Mouse (Mus musculus) embryonic facial prominence, embryonic 12.5 days (tissue): Measurements from ENCODE around the gene Tagap1. TPM values are rescaled to one million over a fixed set of nuclear protein-coding genes. Genes with fewer than 3 reads are reported as not detected.
A peak's percentile ranks its signal among the peaks of the same experiment; 100 is the strongest.
"Not testable (repeated sequence)": the region's sequence is repeated elsewhere in the genome, so short reads cannot be mapped to it uniquely, and the experiment has no call there.

Source experiments
- ATAC-seq: fragments of 200-750 bp; cut with Nextera tagmentation; 2 replicates; pipeline ENCODE4 v1.8.0; 2017; ENCODE audit not compliant: insufficient number of reproducible peaks, insufficient read depth, low FRiP score, low TSS enrichment
- H3K27ac ChIP-seq: fragments of 300-500 bp; sonication (generic); 2 replicates; pipeline ENCODE4 v1.5.1; 2016; ENCODE audit warnings: mild to moderate bottlenecking
- H3K27me3 ChIP-seq: fragments of 300-500 bp; sonication (generic); 2 replicates; pipeline ENCODE4 v1.6.1; 2016; ENCODE audit warnings: mild to moderate bottlenecking, moderate library complexity
- H3K36me3 ChIP-seq: fragments of 300-500 bp; sonication (generic); 2 replicates; pipeline ENCODE4 v1.6.1; 2016; ENCODE audit warnings: mild to moderate bottlenecking
- H3K4me1 ChIP-seq: fragments of 300-500 bp; sonication (generic); 2 replicates; pipeline ENCODE4 v1.6.1; 2016
- H3K4me2 ChIP-seq: fragments of 300-500 bp; sonication (generic); replicated peaks from 2 replicates; pipeline ENCODE4 v1.6.1; 2016; ENCODE audit warnings: mild to moderate bottlenecking, moderate library complexity
- H3K4me3 ChIP-seq: fragments of 300-500 bp; sonication (generic); 2 replicates; pipeline ENCODE4 v1.5.1; 2016; ENCODE audit warnings: mild to moderate bottlenecking
- H3K9ac ChIP-seq: fragments of 300-500 bp; sonication (generic); 2 replicates; pipeline ENCODE4 v1.6.1; 2016; ENCODE audit warnings: mild to moderate bottlenecking, moderate library complexity
- H3K9me3 ChIP-seq: fragments of 300-500 bp; sonication (generic); 2 replicates; pipeline ENCODE4 v1.6.1; 2016; ENCODE audit warnings: mild to moderate bottlenecking, moderate library complexity
- WGBS: fragments of 180-500 bp; shearing (Covaris S2); methylation state at CpG from one replicate; pipeline ENCODE4 v1.1.7; 2016; 5-methylcytosine and 5-hydroxymethylcytosine counted together
- polyA plus RNA-seq: library from polyadenylated mRNA; unstranded; fragments of >200 nt; fragmentation: Nextera tagmentation; extraction: Ambion mirVana; gene quantifications from 2 replicates; pipeline ENCODE4 v1.2.1, GENCODE M21; 2016

Gene Tagap1
- 58.0 and 61.1 TPM in 2 replicates for polyA plus RNA-seq

DNA sequence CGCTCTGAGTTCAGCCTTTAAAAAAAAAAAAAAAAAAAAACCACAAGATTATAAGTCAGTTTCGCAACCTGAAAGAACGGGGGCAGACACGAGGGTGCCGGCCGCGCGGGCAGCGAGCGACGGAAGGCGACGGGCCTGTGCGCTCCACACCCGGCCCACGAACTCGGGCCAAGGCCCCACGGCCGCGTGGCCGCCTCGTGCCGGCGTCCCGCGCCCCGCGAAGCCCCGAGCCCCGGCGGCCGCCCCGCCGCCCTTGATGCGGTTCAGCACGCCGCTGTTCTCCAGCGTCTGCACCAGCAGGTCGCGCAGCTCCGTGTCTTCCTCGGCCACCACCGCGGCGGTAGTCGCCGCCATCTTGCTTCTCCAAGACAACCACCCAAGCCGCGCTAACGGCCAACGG is at the start of gene Tagap1:
Gene Tagap1, minus strand, starts transcription at position 381 of the 400 bp plus-strand sequence.
- 2% methylated on average over 29 of the region's 51 CpGs for WGBS
- not testable (repeated sequence) for H3K4me1 ChIP-seq, ATAC-seq, H3K36me3 ChIP-seq, H3K27ac ChIP-seq, H3K9me3 ChIP-seq, H3K27me3 ChIP-seq
- H3K4me3 ChIP-seq: peak within 1 kb of the TSS; percentile 48
- H3K9ac ChIP-seq: peak within 1 kb of the TSS; percentile 63; the same call in 1 of the 2 replicates
- peak within 1 kb of the TSS; percentile 44 for H3K4me2 ChIP-seq

DNA sequence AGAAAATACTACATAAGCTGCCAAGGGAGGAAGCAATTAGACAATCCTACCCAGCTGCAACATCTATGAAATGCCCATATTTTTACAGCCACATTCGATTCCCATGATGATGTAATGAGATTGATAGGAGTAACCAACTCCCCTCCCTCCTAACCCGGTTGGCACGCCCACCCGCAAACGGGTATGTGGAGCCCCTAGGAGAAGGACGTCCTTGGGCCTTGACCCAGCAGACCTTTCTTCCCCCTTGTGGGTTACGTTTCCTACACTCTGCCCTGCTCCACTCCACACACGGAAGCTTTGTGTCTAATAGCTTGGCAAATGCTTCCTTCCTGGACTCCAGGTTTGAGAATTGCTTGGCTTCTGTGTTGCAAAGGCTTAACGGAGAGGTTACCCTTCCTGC is 48.9 kb upstream of the Tagap1 start:
- H3K9ac ChIP-seq, H3K4me2 ChIP-seq, H3K27ac ChIP-seq, H3K4me3 ChIP-seq, H3K4me1 ChIP-seq, H3K9me3 ChIP-seq, ATAC-seq, H3K27me3 ChIP-seq, H3K36me3 ChIP-seq: not testable (repeated sequence)
- WGBS: 43% methylated on average over 4 of the region's 9 CpGs

DNA sequence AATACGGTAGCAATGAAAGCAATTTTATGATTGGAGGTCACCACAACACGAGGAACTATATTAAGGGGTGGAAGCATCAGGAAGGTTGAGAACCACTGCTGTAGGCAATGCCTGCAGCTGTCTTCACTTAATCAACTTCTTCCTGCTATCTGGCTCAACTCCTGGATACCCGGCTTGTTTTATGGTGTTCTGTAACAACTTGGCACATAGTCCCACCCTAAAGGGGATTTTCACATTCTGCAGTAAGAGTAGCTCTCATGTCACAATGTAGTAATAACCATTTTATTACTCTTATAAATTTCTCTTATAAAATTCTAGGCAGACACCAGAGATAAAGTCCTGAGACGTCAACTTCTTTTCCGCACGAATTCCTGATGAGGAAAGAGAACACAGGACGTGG is 48.5 kb upstream of the Tagap1 start:
- H3K4me2 ChIP-seq, H3K4me1 ChIP-seq, H3K27me3 ChIP-seq, H3K27ac ChIP-seq, H3K9me3 ChIP-seq, H3K36me3 ChIP-seq, ATAC-seq, H3K4me3 ChIP-seq, H3K9ac ChIP-seq: not testable (repeated sequence)
- no CpG with 5 or more reads among the region's 7 CpGs for WGBS

DNA sequence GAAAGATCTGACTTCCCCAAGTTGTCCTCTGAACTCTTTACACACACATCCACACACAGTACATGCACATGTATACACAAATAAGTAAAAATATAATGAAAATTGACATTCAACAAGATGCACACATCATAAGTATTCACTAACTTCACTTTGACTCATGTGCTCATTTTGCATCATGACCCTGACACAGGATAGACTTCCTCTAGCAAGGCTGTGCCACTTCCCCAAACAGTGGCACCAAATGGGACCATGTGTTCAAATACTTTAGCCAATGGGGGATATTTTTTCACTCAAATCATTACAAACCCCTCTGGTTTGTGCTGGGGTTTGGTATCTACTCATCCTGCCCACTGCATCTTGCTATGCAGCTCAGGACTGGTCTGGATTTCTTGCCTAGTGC is 47.9 kb upstream of the Tagap1 start:
- ATAC-seq, H3K4me2 ChIP-seq, H3K4me3 ChIP-seq, H3K9me3 ChIP-seq, H3K4me1 ChIP-seq, H3K27me3 ChIP-seq, H3K9ac ChIP-seq, H3K36me3 ChIP-seq, H3K27ac ChIP-seq: not testable (repeated sequence)

DNA sequence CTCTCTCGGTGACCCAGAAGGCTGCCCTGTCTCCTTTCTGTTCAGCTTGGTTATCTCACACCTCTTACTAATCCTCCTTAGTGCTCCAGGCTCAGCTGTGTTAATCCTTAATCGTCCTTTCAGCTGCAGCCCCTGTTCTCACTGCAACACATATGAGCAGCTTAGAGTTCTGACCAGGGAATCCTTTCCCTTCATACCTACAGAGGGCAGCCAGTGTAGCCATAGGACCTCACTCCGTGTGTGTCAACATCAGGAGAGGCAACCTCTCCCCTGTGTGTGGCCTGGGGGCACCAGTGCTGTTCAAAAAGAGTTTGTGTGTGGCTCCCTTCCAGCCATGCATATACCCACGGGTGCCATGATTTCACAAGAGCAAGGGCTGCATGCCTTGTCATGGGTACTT is 44.7 kb upstream of the Tagap1 start:
- not testable (repeated sequence) for ATAC-seq, H3K27me3 ChIP-seq, H3K36me3 ChIP-seq, H3K4me1 ChIP-seq, H3K4me2 ChIP-seq, H3K4me3 ChIP-seq, H3K27ac ChIP-seq, H3K9me3 ChIP-seq, H3K9ac ChIP-seq
- WGBS: 57% methylated on average over 3 of the region's 4 CpGs

DNA sequence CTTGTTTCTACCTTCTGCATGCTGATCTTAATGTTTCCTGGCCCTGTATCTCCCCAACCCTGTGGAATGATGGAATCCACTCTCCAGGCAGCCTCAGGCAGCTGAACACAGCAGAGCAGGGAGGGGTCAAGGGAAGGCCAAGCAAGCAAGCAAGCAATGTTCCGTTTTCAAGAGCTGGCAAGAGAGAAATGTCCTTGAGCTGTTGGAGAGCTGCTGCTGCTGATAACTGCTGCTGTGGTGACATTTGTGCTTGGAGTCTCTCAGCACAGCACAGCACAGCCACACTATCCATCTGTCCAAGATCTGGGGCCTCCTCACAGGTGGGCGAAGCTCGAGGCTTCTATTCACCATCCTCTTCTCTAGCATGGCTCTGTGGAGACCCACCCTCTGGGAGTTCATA is 42.4 kb upstream of the Tagap1 start:
- not testable (repeated sequence) for ATAC-seq, H3K27me3 ChIP-seq, H3K9ac ChIP-seq, H3K4me3 ChIP-seq, H3K27ac ChIP-seq, H3K36me3 ChIP-seq, H3K9me3 ChIP-seq, H3K4me2 ChIP-seq, H3K4me1 ChIP-seq
- WGBS: no CpG with 5 or more reads among the region's 3 CpGs

DNA sequence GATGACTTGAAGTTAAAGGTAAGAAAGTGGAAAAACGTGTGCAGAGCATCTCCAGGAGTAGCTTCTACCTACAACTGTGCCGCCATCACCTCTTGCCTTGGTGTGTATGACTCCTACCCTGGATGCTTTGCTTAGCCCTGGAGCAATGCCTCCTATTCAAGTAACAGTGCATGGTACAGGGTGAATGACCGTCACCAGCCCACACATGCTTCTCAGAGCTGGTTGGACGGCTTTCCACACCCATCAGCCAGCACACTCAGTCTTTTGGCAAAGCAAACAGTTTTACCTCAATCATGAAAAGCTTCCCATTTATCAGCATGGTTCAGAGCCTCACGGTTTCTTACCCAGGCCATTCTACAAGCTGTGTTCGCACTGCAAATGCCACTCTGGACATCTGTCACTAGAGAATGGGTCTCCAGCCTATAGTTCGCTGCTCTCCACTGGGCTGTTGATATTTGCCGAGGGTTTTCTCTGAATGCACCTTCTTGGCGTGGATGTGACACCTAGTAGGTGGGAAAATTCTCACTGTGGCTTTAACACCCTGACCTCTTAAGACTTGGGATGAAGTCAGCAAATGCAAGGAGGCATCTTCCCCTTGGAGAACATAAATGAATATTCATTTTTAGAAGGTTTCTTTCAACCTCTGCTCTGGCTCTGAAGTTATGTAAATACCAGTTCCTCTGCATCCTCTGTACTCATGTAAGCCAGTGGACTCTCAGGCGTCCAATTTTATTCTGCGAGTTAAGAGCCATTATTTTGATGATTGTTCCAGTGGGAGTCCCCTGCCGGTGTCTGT is 41.0 kb upstream of the Tagap1 start:
- H3K9ac ChIP-seq, H3K4me3 ChIP-seq, H3K4me1 ChIP-seq, H3K9me3 ChIP-seq, H3K4me2 ChIP-seq, H3K27ac ChIP-seq, ATAC-seq, H3K36me3 ChIP-seq, H3K27me3 ChIP-seq: not testable (repeated sequence)
- 77% methylated on average over 9 of the region's 12 CpGs for WGBS

DNA sequence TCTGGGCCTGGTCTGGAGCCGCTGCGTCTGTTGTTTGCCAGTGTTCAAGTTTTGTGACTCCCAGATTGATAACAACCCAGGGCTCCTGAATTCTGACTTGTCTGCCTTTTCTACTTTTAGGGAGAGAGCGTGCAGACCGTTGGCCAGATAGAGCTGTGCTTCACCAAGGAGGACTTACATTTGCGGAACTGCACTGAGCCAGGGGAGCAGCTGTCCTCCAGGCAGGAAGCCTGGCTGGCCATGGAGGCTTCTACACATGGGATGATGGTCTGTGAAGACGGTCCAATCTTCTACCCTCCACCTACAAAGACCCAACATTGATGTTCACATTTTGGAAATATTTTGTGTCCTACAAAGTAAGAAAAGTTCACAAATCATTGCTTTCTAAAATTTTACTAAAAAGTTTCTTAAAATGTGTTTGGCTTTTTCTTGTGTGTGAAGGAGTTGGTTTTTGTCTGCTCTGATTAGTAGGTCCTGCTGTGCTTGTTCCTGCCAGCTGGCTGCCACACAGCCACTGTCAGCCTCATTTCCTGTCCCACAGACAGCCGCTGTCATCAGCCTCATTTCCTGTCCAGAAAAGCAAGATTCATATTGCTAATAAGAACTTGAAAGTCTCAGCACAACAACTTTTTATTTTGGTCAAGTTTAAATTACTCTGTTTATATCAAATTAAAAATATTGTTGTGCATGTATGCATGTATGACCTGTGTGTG is 37.0 kb upstream of the Tagap1 start:
- not testable (repeated sequence) for H3K9ac ChIP-seq, H3K4me1 ChIP-seq, H3K27ac ChIP-seq, ATAC-seq, H3K9me3 ChIP-seq, H3K4me2 ChIP-seq, H3K4me3 ChIP-seq, H3K27me3 ChIP-seq, H3K36me3 ChIP-seq
- 100% methylated on average over 1 of the region's 7 CpGs for WGBS

DNA sequence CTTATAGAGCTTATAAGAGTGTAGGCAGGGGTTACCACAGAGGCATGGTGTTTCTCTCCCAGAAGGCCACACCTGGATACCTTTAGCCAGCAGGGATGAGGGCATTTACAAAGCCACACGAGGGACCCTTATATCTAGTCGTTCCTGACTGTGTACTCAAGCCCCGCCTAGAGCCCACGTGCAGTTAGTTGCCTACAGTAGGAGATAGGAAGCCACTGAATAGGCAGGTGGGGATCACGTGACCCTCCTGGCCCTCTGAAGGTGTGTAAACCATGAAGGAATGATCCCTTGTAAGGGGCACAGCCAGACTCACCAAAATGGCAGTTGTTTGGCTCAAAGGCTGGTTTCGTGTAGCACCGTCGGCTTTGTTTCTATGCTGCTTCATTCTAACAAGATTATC is 35.9 kb upstream of the Tagap1 start:
- ATAC-seq, H3K4me1 ChIP-seq, H3K9me3 ChIP-seq, H3K9ac ChIP-seq, H3K27me3 ChIP-seq, H3K4me2 ChIP-seq, H3K4me3 ChIP-seq, H3K27ac ChIP-seq, H3K36me3 ChIP-seq: not testable (repeated sequence)
- 80% methylated on average over 8 of the region's 8 CpGs for WGBS

DNA sequence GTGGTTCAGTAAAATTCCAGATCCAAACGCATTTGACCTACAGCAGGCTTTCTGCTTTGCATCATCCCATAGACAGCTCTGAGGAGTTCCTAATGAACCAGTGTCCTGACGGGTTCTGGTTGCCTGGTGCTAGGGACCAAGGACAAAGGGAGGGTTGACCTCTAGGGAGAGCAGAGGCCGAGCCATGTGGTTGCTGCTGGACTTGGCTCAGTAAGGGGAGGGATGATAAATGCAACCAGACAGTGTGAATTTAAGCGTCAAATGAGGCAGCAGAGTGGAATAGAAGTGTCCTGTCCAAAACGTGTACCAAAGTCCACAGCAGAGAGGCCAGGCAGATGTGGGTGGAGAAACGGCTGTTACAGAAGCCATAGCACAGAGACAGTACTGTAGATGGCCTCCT is 34.5 kb upstream of the Tagap1 start:
- H3K4me1 ChIP-seq, H3K4me3 ChIP-seq, H3K27ac ChIP-seq, H3K9ac ChIP-seq, H3K9me3 ChIP-seq, ATAC-seq, H3K36me3 ChIP-seq, H3K4me2 ChIP-seq, H3K27me3 ChIP-seq: not testable (repeated sequence)
- no CpG with 5 or more reads among the region's 6 CpGs for WGBS

DNA sequence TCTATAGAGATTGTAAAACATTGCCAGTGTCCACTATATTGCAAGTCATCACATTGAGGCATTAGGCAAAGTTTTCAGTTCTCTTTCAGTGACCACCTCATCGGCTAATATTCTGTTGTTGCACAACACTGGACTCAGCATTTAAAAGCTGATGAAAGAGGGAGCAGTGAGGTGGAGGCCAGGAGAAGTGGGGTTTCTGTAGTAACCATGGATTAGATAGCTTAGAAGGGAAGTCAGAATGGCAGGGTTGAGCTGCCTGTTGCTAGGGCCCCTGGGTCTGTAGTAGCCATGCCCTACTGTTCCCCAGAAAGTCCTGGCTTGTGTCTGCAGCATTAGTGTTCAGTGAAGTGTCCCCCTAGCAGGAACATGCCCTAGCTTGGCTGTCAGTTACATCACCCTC is 25.2 kb upstream of the Tagap1 start:
- WGBS: 91% methylated on average over 1 of the region's 1 CpGs
- H3K9ac ChIP-seq, H3K4me1 ChIP-seq, H3K27me3 ChIP-seq, H3K4me2 ChIP-seq, H3K36me3 ChIP-seq, H3K9me3 ChIP-seq, H3K4me3 ChIP-seq, ATAC-seq, H3K27ac ChIP-seq: not testable (repeated sequence)

DNA sequence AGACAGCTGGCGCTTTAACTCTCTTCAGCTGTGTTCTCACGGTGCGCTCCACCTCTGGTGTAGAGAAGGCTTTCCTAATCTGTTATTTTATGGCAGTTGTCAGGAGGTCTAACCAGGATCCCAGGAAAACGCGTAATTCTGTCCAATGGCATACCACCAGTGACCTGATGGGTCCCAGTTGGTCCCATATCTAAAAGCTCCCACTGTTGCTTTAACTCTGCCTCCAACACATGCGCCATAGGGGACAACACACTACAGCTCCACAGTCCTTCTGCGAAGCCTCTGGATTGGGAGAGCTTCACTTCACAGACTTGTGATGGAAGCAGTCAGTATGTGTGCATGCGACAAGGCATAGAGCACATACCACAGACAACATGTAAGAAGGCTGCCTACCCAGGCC is 19.2 kb upstream of the Tagap1 start:
- not testable (repeated sequence) for H3K27ac ChIP-seq, H3K9ac ChIP-seq

More for the DNA sequence above, 19.2 kb upstream of the Tagap1 start:
- not testable (repeated sequence) for H3K4me1 ChIP-seq, H3K36me3 ChIP-seq, H3K4me3 ChIP-seq, H3K9me3 ChIP-seq, ATAC-seq, H3K27me3 ChIP-seq, H3K4me2 ChIP-seq
- WGBS: 93% methylated on average over 5 of the region's 8 CpGs
